Mouse (Mus musculus) limb, embryonic 12.5 days (tissue): ENCODE measurements around the gene Zfp422. TPM values are rescaled to one million over a fixed set of nuclear protein-coding genes. Genes with fewer than 3 reads are reported as not detected.
A peak's percentile ranks its signal among the peaks of the same experiment; 100 is the strongest.

ENCODE experiments used
- ATAC-seq: fragments of 200-750 bp; cut with Nextera tagmentation; 2 replicates; pipeline ENCODE4 v1.8.0; 2017; ENCODE audit warnings: low read depth, moderate TSS enrichment; ENCODE audit not compliant: insufficient number of reproducible peaks, insufficient read depth, low FRiP score, low TSS enrichment
- H3K27ac ChIP-seq: fragments of 300-500 bp; sonication (generic); 2 replicates; pipeline ENCODE4 v1.5.1; 2016; ENCODE audit warnings: mild to moderate bottlenecking, moderate library complexity
- H3K27me3 ChIP-seq: fragments of 300-500 bp; sonication (generic); 2 replicates; pipeline ENCODE4 v1.6.1; 2016; ENCODE audit warnings: mild to moderate bottlenecking, moderate library complexity
- H3K36me3 ChIP-seq: fragments of 300-500 bp; sonication (generic); 2 replicates; pipeline ENCODE4 v1.6.1; 2016; ENCODE audit warnings: mild to moderate bottlenecking, moderate library complexity
- H3K4me1 ChIP-seq: fragments of 300-500 bp; sonication (generic); replicated peaks from 2 replicates; pipeline ENCODE4 v1.6.1; 2016
- H3K4me2 ChIP-seq: fragments of 300-500 bp; sonication (generic); 2 replicates; pipeline ENCODE4 v1.6.1; 2016; ENCODE audit warnings: mild to moderate bottlenecking, moderate library complexity
- H3K4me3 ChIP-seq: fragments of 300-500 bp; sonication (generic); replicated peaks from 2 replicates; pipeline ENCODE4 v1.5.1; 2016; ENCODE audit warnings: mild to moderate bottlenecking
- H3K9ac ChIP-seq: fragments of 300-500 bp; sonication (generic); replicated peaks from 2 replicates; pipeline ENCODE4 v1.6.1; 2016; ENCODE audit warnings: mild to moderate bottlenecking, moderate library complexity
- H3K9me3 ChIP-seq: fragments of 300-500 bp; sonication (generic); 2 replicates; pipeline ENCODE4 v1.6.1; 2016; ENCODE audit warnings: mild to moderate bottlenecking, moderate library complexity
- WGBS: fragments of 180-500 bp; shearing (Covaris S2); methylation state at CpG from one replicate; pipeline ENCODE4 v1.1.7; 2016; 5-methylcytosine and 5-hydroxymethylcytosine counted together
- polyA plus RNA-seq: library from polyadenylated mRNA; unstranded; fragments of >200 nt; fragmentation: Nextera tagmentation; extraction: Ambion mirVana; gene quantifications from 2 replicates; pipeline ENCODE4 v1.2.1, GENCODE M21; 2016

Zfp422 gene
- polyA plus RNA-seq, 1 experiment from 2014 or later, result 269 TPM

DNA sequence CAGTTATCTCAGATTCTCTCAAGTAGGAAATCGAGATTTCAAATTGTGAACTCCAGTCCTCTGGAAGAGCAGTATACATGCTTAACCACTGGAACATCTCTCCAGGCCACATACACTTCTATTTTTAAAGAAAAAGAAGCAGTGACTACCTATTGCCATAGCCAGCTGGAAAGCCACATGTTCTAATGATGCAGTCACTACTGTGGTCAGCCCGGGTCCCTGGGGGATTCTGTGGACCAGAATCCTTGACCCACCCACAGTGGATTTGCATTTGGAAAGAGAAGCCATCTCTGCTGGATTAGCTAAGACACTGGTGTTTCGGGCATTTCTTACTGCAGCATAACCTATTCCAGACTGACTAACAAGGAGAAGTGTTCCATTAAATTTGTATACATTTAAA lies 38.6 kb upstream of the Zfp422 start:
- Histone ChIP-seq H3K4me2 (no peak overlapping the region), H3K9me3 (no peaks in the 10 kb centered on the region), H3K27ac (no peak overlapping the region), H3K9ac (no peak overlapping the region), H3K27me3 (peaks cover 24% of the 10 kb centered on the region), H3K4me3 (no peak overlapping the region), H3K36me3 (no peaks in the 10 kb centered on the region), H3K4me1 (peaks cover 16% of the 10 kb centered on the region)
- 78% methylated on average over 3 of the region's 3 CpGs for WGBS
- no peak for ATAC-seq

DNA sequence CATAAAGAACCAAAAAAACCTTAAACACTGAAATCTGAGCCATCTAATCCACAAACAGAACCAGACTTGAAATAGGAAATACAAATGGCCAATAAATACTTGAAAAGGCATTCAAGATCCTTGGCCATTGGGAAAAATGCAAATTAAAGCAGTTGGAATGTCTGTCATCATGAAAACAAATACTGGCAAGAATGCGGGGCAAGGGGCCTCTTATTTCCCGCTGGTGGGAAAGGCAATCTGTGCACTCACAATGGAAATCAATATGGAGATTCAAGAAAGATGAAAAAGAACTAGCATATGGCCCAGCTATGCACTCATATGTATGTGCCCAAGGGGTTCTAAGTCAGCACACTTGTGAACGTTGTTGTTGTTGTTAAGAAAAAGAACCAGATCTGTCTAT lies 38.1 kb upstream of the Zfp422 start:
- 73% methylated on average over 3 of the region's 3 CpGs for WGBS
- Histone ChIP-seq H3K4me1 (peaks cover 13% of the 10 kb centered on the region), H3K36me3 (no peaks in the 10 kb centered on the region), H3K9me3 (no peaks in the 10 kb centered on the region), H3K27ac (no peak overlapping the region), H3K9ac (no peak overlapping the region), H3K4me2 (no peak overlapping the region), H3K27me3 (peaks cover 19% of the 10 kb centered on the region), H3K4me3 (no peak overlapping the region)
- no peak for ATAC-seq

DNA sequence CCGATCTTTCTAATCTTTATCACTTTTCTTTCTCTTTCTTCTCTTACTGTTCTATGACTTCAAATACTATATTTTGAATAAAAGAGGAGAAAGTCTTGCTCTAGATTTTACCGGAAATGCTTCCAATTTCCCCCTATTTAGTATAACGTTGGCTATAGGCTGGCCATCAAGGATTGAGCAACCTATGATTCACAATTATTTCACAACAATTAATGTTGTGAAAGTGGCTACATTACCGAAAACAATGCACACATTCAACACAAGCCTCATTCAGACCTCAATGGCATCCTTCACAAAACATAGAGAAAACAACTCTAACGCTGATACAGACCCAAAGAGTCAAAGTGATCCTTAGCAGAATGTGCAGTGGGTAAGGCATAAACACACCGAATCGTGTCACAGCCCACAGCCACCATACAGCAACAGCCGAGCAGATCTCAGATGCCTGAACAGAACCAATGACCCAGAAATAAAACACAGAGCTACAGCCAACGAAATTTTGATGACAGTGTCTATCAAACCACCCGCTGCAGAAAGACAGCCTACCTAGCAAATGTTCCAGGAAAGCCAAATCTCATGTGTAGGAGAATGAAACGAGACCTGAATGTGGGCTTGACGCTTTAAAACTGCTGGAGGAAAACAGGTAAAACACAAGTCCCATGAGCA lies 37.4 kb upstream of the Zfp422 start:
- H3K4me2 ChIP-seq, result no peak overlapping the region
- H3K4me3 ChIP-seq, result no peak overlapping the region
- no peak overlapping the region for H3K27ac ChIP-seq
- whole genome bisulfite sequencing, result 87% methylated on average over 12 of the region's 12 CpGs
- peaks cover 11% of the 10 kb centered on the region for H3K4me1 ChIP-seq
- H3K27me3 ChIP-seq, result peaks cover 12% of the 10 kb centered on the region
- no peaks in the 10 kb centered on the region for H3K36me3 ChIP-seq
- ATAC-seq, result no peak
- H3K9ac ChIP-seq, result no peak overlapping the region
- H3K9me3 ChIP-seq, result no peaks in the 10 kb centered on the region

DNA sequence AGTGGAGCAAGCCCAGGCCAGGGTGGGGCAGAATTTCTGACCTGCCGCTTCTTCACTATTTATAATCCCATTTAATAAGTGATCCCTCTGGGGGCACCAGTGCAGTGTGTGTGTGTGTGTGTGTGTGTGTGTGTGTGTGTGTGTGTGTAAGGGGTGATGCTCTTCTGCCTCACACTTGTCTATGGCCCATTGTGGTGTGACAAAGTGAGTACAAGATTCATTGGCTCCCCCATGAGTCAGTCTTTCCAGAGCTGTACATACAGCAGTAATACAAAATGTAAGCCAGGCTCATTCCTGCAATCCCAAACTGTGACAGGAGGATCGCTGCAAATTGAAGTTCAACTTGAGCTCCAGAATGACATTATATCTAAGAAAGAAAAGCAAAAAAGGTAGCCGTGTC lies 36.0 kb upstream of the Zfp422 start:
- H3K27ac ChIP-seq, result no peak overlapping the region
- H3K27me3 ChIP-seq, result no peaks in the 10 kb centered on the region
- no peaks in the 10 kb centered on the region for H3K9me3 ChIP-seq
- no peak overlapping the region for H3K4me3 ChIP-seq
- no peak overlapping the region for H3K9ac ChIP-seq
- 76% methylated on average over 3 of the region's 3 CpGs for WGBS
- no peak overlapping the region for H3K4me2 ChIP-seq
- no peaks in the 10 kb centered on the region; the same call in 1 of the 2 replicates for H3K4me1 ChIP-seq
- ATAC-seq, result no peak
- no peaks in the 10 kb centered on the region for H3K36me3 ChIP-seq

DNA sequence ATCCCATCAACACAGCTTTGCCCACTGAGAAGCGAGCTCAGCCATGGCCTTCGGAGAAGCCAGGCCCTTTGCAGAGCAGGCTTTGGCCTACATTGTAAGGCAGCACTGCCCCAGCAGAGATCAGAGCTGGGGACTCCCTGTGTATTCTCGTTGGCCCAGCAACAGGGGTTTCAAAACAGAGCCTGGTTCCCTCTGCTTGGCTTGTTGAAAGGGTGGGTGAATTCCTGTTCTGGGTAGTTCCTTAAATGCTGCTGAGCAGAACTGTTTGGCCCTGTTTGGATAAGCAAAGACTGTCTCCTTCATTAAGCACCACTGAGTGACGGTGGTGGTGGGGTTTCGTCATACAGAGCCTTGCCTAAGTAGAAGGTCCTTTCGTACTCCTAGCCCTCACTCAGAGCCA lies 35.2 kb upstream of the Zfp422 start:
- Histone ChIP-seq H3K9me3 (no peaks in the 10 kb centered on the region), H3K27ac (no peak overlapping the region), H3K9ac (no peak overlapping the region), H3K4me3 (no peak overlapping the region), H3K36me3 (no peaks in the 10 kb centered on the region), H3K27me3 (no peaks in the 10 kb centered on the region), H3K4me2 (no peak overlapping the region), H3K4me1 (no peaks in the 10 kb centered on the region; the same call in 1 of the 2 replicates)
- WGBS, result 85% methylated on average over 6 of the region's 6 CpGs
- ATAC-seq, result no peak

DNA sequence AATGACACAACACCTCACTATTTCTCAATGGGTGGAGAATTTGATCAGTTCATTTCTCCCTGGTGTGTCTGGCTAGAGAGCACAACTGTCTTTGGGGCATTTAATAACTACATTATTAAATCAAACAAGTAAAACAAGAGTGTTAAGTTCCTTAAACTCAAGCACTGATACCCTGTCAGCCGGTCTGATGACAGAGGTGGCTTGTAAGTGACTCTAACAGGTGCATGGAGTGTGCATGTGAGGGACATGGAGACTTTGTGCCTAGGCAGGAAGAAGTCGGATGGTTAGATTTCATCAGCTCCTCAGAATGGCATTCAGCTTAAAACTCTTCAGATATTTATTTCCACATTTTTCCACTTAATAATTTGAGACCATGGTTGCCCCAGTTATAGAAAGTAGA lies 34.6 kb upstream of the Zfp422 start:
- Histone ChIP-seq H3K36me3 (no peaks in the 10 kb centered on the region), H3K27me3 (no peaks in the 10 kb centered on the region), H3K9ac (no peak overlapping the region), H3K9me3 (no peaks in the 10 kb centered on the region), H3K27ac (no peak overlapping the region), H3K4me3 (no peak overlapping the region), H3K4me2 (no peak overlapping the region), H3K4me1 (no peaks in the 10 kb centered on the region; the same call in 1 of the 2 replicates)
- WGBS, result 76% methylated on average over 2 of the region's 2 CpGs
- no peak for ATAC-seq

DNA sequence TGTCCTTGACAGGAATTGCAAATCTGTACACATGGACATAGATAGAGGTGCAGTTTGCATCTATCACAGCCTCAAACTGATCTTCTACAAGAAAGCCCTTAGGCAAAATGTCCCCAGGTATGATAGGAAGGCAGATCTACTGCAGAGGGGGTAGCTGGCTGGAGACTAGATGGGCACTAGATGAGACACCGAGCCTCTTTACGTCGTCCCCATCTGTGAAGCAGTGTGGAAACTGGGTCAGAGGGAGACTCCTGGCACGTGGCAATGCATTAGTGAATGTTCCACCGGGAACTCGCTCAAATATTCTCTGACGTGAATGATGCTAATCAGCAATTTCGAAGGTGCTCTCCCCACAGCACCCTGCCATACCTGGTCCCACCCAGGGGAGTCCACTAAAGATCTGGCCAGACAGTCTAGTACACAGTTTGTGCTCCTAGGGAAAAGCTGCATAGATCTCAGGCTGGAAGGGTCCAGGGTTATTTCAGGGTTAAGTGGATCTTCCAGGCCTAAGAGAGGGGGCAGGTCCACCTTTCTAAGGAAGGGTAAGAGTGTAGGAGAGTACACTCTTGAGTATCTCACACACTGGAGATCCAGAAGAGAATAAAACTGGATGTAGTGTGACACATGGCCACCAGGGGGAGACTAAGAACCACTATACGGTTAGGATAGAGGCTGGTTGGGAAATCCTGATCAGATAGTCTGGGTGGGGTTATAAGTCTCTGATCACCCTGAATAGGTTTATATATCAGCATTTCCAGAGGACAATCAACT lies 25.1 kb upstream of the Zfp422 start:
- H3K27ac ChIP-seq, result no peak overlapping the region
- WGBS, result 64% methylated on average over 9 of the region's 9 CpGs
- no peak for ATAC-seq

DNA sequence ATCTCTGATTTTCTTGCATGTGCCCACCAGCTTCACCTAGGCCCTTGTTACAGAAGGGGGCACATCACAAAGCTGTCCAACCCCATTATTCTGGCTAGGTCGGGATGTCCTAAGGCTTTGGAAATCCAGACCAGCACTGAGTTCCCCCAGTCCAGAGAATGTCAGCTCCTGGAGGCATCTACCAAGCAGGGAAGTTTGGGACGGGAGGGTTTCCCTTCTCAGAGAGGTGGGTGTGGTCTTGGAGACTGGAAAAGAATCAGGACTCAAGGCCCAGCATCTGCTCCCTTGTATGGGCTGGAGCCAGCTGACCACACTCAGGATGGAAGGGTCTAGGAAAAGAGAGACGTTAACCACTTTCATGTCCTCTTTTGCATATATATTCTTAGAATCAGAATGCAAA lies 24.4 kb upstream of the Zfp422 start:
- ATAC-seq, result no peak
- peaks cover 12% of the 10 kb centered on the region for H3K27me3 ChIP-seq
- H3K9me3 ChIP-seq, result 0 out of 2 replicates have a peak, but pooled peaks cover 4% of the 10 kb centered on the region
- no peak overlapping the region for H3K9ac ChIP-seq
- no peaks in the 10 kb centered on the region for H3K36me3 ChIP-seq
- H3K27ac ChIP-seq, result no peak overlapping the region
- no peak overlapping the region for H3K4me3 ChIP-seq
- no peak overlapping the region for H3K4me2 ChIP-seq
- peaks cover 8% of the 10 kb centered on the region for H3K4me1 ChIP-seq
- WGBS, result 70% methylated on average over 3 of the region's 3 CpGs

More for the DNA sequence above, 25.1 kb upstream of the Zfp422 start:
- Histone ChIP-seq H3K36me3 (no peaks in the 10 kb centered on the region), H3K27me3 (peaks cover 12% of the 10 kb centered on the region), H3K4me2 (no peak overlapping the region), H3K9ac (no peak overlapping the region), H3K9me3 (0 out of 2 replicates have a peak, but pooled peaks cover 4% of the 10 kb centered on the region), H3K4me1 (peaks cover 8% of the 10 kb centered on the region), H3K4me3 (no peak overlapping the region)

DNA sequence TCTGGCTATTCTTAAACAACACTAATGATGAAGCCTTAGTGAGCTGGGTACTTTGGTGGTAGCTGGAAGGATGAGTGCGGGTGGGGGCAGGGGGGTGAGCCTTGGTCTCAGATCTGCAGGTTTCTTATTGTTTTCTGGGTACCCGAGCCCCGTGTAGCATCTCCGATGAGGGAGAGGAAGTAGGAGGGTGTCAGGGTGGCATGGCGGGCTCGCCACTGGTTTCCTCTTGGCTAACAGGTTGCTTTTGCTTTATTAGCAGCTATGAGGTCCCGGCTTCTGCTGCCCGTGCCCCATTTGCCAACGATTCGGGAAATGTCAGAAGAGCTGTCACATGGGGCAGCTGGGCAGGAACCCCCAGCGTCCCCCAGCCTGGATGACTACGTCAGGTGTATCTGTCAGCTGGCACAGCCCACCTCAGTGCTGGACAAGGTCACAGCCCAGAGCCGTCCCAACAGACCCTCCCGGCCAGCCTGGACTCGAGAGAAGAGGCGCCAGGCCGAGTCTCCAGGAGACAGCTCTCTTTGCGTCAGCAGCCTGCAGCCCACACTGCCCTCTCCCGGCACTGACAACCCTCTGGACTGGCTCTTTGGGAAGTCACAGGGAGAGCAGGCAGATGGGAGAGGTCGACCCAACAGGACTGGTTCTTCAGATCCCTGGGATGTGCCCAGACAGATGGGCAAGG lies 22.8 kb upstream of the Zfp422 start:
- Histone ChIP-seq H3K4me3 (peak overlapping the region; percentile 13), H3K9me3 (0 out of 2 replicates have a peak, but pooled peaks cover 1% of the 10 kb centered on the region), H3K27me3 (peaks cover 12% of the 10 kb centered on the region), H3K27ac (0 out of 2 replicates have a peak overlapping the region, but pooled peaks have one; percentile 12), H3K4me1 (peaks cover 8% of the 10 kb centered on the region), H3K36me3 (no peaks in the 10 kb centered on the region), H3K9ac (no peak overlapping the region), H3K4me2 (no peak overlapping the region)
- 71% methylated on average over 20 of the region's 20 CpGs for WGBS
- no peak for ATAC-seq

DNA sequence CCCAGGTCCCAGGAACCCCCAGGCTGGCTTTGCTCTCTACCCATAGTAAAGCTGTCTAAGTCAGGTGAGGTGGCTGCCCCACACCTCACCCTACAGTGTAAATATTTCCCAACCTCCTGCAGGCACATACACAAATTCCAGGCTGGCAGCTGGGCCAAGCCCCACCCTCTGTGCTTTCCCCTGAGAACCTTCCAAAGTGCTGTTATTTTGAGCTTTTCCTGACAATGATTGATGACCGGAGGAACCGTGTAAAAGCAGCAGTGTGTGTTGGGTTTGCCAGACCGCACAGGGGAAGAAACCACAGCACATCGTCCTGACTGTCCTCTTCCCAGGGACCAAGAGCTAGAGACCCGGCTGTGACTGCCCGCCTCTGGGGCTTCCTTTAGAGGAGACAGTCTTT lies 21.6 kb upstream of the Zfp422 start, which contains the start of gene Depp1:
Gene Depp1 (plus strand): TSS at position 204 of the 400 bp plus-strand sequence.
- no peak within 1 kb of the TSS for H3K9ac ChIP-seq
- H3K4me3 ChIP-seq, result peak within 1 kb of the TSS; percentile 13; the same call in 1 of the 2 replicates
- ATAC-seq, result peak; percentile 45; the same call in 1 of the 2 replicates
- 33% methylated on average over 6 of the region's 6 CpGs for WGBS
- H3K4me2 ChIP-seq, result no peak within 1 kb of the TSS
- H3K36me3 ChIP-seq, result no peaks in the 10 kb centered on the region
- peaks cover 12% of the 10 kb centered on the region for H3K27me3 ChIP-seq
- no peak within 1 kb of the TSS for H3K27ac ChIP-seq
- H3K9me3 ChIP-seq, result no peaks in the 10 kb centered on the region
- H3K4me1 ChIP-seq, result peaks cover 8% of the 10 kb centered on the region

DNA sequence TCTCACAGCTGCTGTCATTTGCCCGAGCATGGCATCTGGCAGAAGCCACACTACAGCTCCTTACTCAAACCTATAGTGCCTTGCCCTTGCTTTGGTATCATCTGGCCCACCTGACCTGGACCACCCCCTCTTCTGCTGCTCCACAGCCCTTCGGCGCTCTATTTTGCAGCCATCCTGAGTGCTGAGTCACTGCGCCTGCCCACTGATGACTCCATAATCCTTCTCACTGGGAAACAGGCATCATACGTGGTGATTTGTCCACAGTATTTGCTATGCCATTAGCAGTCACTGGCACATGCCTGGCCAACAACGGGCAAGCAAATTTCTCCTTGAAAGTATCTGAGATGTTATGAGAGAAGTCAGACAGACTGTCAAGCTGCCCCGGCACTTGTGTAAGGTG lies 21.0 kb upstream of the Zfp422 start:
- no peak overlapping the region for H3K27ac ChIP-seq
- no peak overlapping the region for H3K4me3 ChIP-seq
- no peak overlapping the region for H3K4me2 ChIP-seq
- H3K27me3 ChIP-seq, result peaks cover 12% of the 10 kb centered on the region
- no peak overlapping the region for H3K9ac ChIP-seq
- no peaks in the 10 kb centered on the region for H3K9me3 ChIP-seq
- 91% methylated on average over 7 of the region's 7 CpGs for WGBS
- H3K4me1 ChIP-seq, result peaks cover 8% of the 10 kb centered on the region
- no peak for ATAC-seq
- no peaks in the 10 kb centered on the region for H3K36me3 ChIP-seq
